Mouse (Mus musculus): ENCODE results near the gene Sectm1b.

- no peak for TF ChIP-seq POLR2A (IDR thresholded peaks at IDR 0.05; ENCODE audit: borderline replicate concordance, control insufficient read depth, low read depth, low read length)
- TF ChIP-seq CTCF (IDR thresholded peaks at IDR 0.05; ENCODE audit: control insufficient read depth, insufficient read depth, low read length), result no peak
Measured at GRCm38 (mm10) chr11:121088997-121089396, 25.6 kb upstream of the Sectm1b start.

Measured in bone marrow, adult 2 months (tissue).